Mouse (Mus musculus) heart, embryonic 14.5 days (tissue): ENCODE results near the gene Galnt5. TPM values are rescaled to one million over a fixed set of nuclear protein-coding genes. Genes with fewer than 3 reads are reported as not detected.

Experiments
- ATAC-seq: fragments of 200-750 bp; cut with Nextera tagmentation; 2 replicates; pipeline ENCODE4 v1.8.0; 2017; ENCODE audit warnings: low read depth, moderate TSS enrichment; ENCODE audit not compliant: insufficient number of reproducible peaks, insufficient read depth, low FRiP score
- H3K27ac ChIP-seq, 2 experiments: fragments of 200-500 bp in 1 of 2; fragments of 300-500 bp in 1 of 2; sonication (generic) in 1 of 2; replicated peaks in 1 of 2; 2 replicates each; pipeline ENCODE4 v1.5.1; 2012 to 2014; ENCODE audit warnings: low read depth in 2 of 2, low read length in 2 of 2, control low read depth in 1 of 2, mild to moderate bottlenecking in 1 of 2, mixed read lengths in 1 of 2; ENCODE audit not compliant: control insufficient read depth in 1 of 2, insufficient read depth in 1 of 2
- H3K27me3 ChIP-seq: fragments of 300-500 bp; sonication (generic); 2 replicates; pipeline ENCODE4 v1.6.1; 2014; ENCODE audit warnings: mild to moderate bottlenecking, low read length, control low read depth; ENCODE audit not compliant: control insufficient read depth, insufficient read depth
- H3K36me3 ChIP-seq: fragments of 300-500 bp; sonication (generic); 2 replicates; pipeline ENCODE4 v1.6.1; 2014; ENCODE audit warnings: mild to moderate bottlenecking, control low read depth, low read length, mixed read lengths; ENCODE audit not compliant: control insufficient read depth, insufficient read depth
- H3K4me1 ChIP-seq, 2 experiments: fragments of 200-500 bp in 1 of 2; fragments of 300-500 bp in 1 of 2; sonication (generic) in 1 of 2; 2 replicates each; pipeline ENCODE4 v1.6.1; 2012 to 2014; ENCODE audit warnings: low read length in 2 of 2, control low read depth in 1 of 2, mixed read lengths in 1 of 2; ENCODE audit not compliant: control insufficient read depth in 2 of 2, insufficient read depth in 2 of 2
- H3K4me2 ChIP-seq: fragments of 300-500 bp; sonication (generic); 2 replicates; pipeline ENCODE4 v1.6.1; 2014; ENCODE audit warnings: mild to moderate bottlenecking, low read length
- H3K4me3 ChIP-seq, 2 experiments: fragments of 200-500 bp in 1 of 2; fragments of 300-500 bp in 1 of 2; sonication (generic) in 1 of 2; 2 replicates each; pipeline ENCODE4 v1.5.1; 2012 to 2014; ENCODE audit warnings: low read length in 2 of 2, mild to moderate bottlenecking in 2 of 2, control low read depth in 1 of 2, low read depth in 1 of 2, moderate library complexity in 1 of 2; ENCODE audit not compliant: control insufficient read depth in 1 of 2, insufficient read depth in 1 of 2
- H3K9ac ChIP-seq: fragments of 300-500 bp; sonication (generic); 2 replicates; pipeline ENCODE4 v1.6.1; 2014; ENCODE audit warnings: mild to moderate bottlenecking, low read length
- H3K9me3 ChIP-seq: fragments of 300-500 bp; sonication (generic); 2 replicates; pipeline ENCODE4 v1.6.1; 2016; ENCODE audit warnings: low read length, control low read depth; ENCODE audit not compliant: control insufficient read depth
- WGBS: fragments of 180-500 bp; shearing (Covaris S2); extraction: QIAGEN DNeasy Blood & Tissue Kit; methylation state at CpG from one replicate; pipeline ENCODE4 v1.1.7; 2014; 5-methylcytosine and 5-hydroxymethylcytosine counted together
- polyA plus RNA-seq: library from polyadenylated mRNA; unstranded; fragments of >200 nt; fragmentation: Nextera tagmentation; extraction: Ambion mirVana; gene quantifications from 2 replicates; pipeline ENCODE4 v1.2.1, GENCODE M21; 2014

The Galnt5 gene
- 0.82 and 0.89 TPM in 2 replicates for polyA plus RNA-seq

DNA sequence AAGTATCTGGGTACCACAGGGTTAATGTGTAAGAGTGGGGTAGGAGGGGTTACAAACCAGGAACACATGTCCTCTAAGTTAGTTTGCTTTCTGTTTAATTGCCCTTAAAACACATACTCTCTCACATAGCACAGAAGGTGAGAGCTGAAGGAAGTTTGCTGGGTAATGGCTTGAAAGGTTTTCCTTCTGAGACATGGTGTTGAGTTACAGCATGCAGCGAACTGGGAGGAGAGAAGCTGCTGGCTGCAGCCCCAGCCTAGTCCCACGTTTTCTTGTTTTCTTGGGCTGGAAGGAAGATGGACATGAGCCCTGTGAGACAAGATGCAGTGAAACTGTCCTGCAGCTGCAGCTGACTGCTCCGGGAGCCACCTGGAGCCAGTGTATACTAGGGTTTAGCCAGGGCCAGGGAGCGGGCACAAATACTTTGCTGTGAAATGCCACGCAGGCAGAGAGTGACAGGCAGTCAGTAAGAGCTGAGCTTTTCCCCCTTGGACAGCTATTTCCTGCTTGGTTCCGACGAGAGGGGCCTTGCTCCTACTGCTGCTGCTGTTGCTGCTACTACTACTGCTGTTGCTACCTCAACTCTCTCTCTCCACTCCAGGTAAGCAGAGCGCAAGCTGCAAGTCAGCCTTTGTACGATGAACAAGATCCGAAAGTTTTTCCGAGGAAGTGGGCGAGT, at the start of gene Galnt5:
Gene Galnt5, plus strand, starts transcription at position 133 of the 679 bp plus-strand sequence.
- ATAC-seq: peak; percentile 17; the same call in 1 of the 2 replicates
- H3K9ac ChIP-seq: peak within 1 kb of the TSS; percentile 53; the same call in 1 of the 2 replicates

DNA sequence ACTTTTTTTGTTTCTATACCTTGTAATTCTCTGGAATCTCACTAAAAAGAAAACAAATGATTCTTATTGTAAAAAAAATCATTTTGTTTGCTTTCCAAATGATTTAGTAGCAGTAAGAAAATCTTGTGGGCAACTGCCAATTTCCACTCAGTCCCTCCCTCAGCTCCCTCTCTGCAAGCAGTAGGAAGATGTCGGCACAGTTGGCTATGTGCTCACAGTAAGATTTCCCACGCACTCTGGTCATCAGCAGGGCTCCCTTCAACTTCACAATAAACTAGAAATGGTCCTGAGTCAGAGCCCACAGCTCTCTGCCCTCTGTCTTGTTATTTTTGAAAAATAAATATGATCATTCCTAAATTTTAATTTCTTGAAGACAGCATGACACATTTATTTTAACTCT, 46.1 kb upstream of the Galnt5 start:
- ATAC-seq: no peak
- Histone ChIP-seq H3K36me3 (no peaks in the 10 kb centered on the region), H3K9ac (no peak overlapping the region), H3K4me2 (no peak overlapping the region), H3K9me3 (no peaks in the 10 kb centered on the region), H3K27me3 (no peaks in the 10 kb centered on the region), H3K4me3 (no peak overlapping the region), H3K4me1 (no peaks in the 10 kb centered on the region), H3K27ac (no peak overlapping the region)
- WGBS: 58% methylated on average over 2 of the region's 2 CpGs

More for the DNA sequence above, at the start of gene Galnt5:
- no peaks in the 10 kb centered on the region for H3K27me3 ChIP-seq
- no peak within 1 kb of the TSS for H3K27ac ChIP-seq
- H3K4me1 ChIP-seq: 0 out of 4 replicates have a peak, but pooled peaks cover 0 to 4% of the 10 kb centered on the region in 2 experiments
- H3K4me2 ChIP-seq: peak within 1 kb of the TSS; percentile 61
- H3K4me3 ChIP-seq: peak within 1 kb of the TSS; percentile 24 to 29
- H3K36me3 ChIP-seq: no peaks in the 10 kb centered on the region
- no peaks in the 10 kb centered on the region for H3K9me3 ChIP-seq
- 35% methylated on average over 12 of the region's 12 CpGs for WGBS

GRCm38 (mm10) chr2:57960786-57961185, 36.9 kb upstream of the Galnt5 start:
- H3K27me3 ChIP-seq: no peaks in the 10 kb centered on the region
- no peaks in the 10 kb centered on the region for H3K4me1 ChIP-seq
- H3K4me2 ChIP-seq: no peak overlapping the region
- 71% methylated on average over 5 of the region's 5 CpGs for WGBS
- no peak overlapping the region for H3K27ac ChIP-seq
- no peaks in the 10 kb centered on the region for H3K36me3 ChIP-seq
- no peak overlapping the region for H3K9ac ChIP-seq
- no peaks in the 10 kb centered on the region for H3K9me3 ChIP-seq
- no peak for ATAC-seq
- no peak overlapping the region for H3K4me3 ChIP-seq

DNA sequence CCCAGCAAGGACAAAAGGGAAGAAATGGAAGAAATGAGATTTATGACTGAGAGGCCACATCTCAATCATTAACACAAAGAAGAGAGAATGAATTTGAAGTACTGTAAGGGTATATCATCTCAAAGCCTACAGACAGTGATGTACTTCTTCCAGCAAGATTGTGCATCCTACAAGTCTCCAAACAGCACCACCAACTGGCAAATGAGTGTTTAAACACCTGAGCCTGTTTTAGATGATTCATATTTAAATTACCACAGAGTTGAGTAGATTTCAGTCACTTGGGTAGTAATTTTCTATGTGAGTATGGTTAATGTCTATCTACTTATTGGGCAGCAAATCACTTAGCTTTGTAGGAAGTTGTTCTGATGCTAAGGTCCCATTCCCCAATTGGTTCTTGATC, 15.4 kb upstream of the Galnt5 start:
- Histone ChIP-seq H3K36me3 (no peaks in the 10 kb centered on the region), H3K4me3 (no peak overlapping the region), H3K9me3 (no peaks in the 10 kb centered on the region), H3K27me3 (no peaks in the 10 kb centered on the region), H3K9ac (no peak overlapping the region), H3K27ac (no peak overlapping the region), H3K4me2 (no peak overlapping the region), H3K4me1 (no peaks in the 10 kb centered on the region)
- ATAC-seq: no peak

DNA sequence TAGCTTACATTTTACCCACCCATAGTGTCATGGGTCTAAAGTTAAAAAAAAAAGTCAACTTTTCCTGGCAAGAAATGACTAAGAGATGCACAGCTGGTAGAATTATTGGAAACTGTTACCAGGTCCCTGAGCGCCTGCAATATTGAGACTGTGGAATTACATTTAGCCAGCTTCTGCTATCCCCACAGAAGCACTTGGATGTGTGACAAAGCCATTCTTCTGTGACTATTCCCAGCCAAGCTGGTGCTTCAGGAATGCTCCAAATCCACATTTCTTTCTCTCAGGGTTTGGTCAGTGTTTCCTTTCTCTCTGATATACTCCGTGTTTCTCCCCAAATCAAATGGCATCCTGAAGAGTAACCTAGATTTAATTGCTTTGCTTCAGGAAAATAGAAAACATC, 6.6 kb upstream of the Galnt5 start:
- WGBS: 77% methylated on average over 2 of the region's 2 CpGs
- no peak for ATAC-seq
- H3K9ac ChIP-seq: no peak overlapping the region
- no peak overlapping the region for H3K4me2 ChIP-seq
- no peaks in the 10 kb centered on the region for H3K27me3 ChIP-seq
- no peaks in the 10 kb centered on the region for H3K9me3 ChIP-seq
- no peaks in the 10 kb centered on the region for H3K36me3 ChIP-seq
- H3K4me1 ChIP-seq: no peaks in the 10 kb centered on the region
- H3K27ac ChIP-seq: no peak overlapping the region
- no peak overlapping the region for H3K4me3 ChIP-seq

DNA sequence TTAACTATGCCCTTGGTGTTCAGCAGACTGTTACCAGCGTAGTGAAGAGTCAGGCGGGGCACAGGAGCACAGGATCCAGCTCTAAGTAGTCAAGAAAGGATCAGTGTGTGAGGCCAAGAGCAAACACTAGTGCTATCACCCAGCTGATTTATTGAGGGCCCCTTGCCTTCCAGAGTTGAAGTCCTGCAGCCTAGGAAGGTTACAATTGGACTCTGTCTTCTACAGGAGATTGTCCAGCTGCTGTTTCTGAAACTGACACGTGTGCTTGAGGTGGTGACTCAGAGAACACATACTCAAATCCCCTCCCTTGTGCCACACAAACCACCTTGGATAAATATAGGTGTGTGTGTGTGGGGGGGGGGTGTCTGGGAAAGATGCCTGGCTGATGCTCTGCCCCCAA, 3.8 kb downstream of the Galnt5 start:
- WGBS: 51% methylated on average over 3 of the region's 3 CpGs
- Histone ChIP-seq H3K9me3 (no peaks in the 10 kb centered on the region), H3K36me3 (no peaks in the 10 kb centered on the region), H3K4me3 (no peak overlapping the region), H3K27ac (no peak overlapping the region), H3K9ac (no peak overlapping the region), H3K4me2 (no peak overlapping the region), H3K27me3 (no peaks in the 10 kb centered on the region), H3K4me1 (0 out of 4 replicates have a peak, but pooled peaks cover 0 to 4% of the 10 kb centered on the region in 2 experiments)
- ATAC-seq: no peak

GRCm38 (mm10) chr2:58007081-58007480, 9.4 kb downstream of the Galnt5 start:
- ATAC-seq: no peak
- no peaks in the 10 kb centered on the region for H3K27me3 ChIP-seq
- H3K27ac ChIP-seq: no peak overlapping the region
- H3K36me3 ChIP-seq: no peaks in the 10 kb centered on the region
- no peaks in the 10 kb centered on the region for H3K4me1 ChIP-seq
- 73% methylated on average over 5 of the region's 5 CpGs for WGBS
- H3K9ac ChIP-seq: no peak overlapping the region
- no peak overlapping the region for H3K4me3 ChIP-seq
- H3K4me2 ChIP-seq: no peak overlapping the region
- no peaks in the 10 kb centered on the region for H3K9me3 ChIP-seq

DNA sequence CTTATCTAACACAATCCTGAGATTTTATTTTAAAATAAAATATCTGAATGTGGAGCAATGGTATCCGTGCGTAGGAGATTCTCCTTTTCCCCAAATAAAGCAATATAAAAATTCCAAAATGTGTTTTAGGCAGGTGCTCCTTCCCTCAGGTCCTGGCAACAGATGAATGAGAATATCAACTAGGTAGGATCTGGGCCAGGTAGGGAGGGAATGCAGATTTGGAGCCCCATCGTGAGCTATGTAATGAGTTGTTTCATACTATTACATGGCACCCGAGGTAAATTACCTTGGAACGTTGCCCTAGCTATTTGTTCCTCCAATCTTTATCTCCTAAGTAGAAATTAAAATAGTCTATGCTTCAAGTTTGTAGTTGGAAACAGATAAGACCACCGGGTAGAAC, 25.9 kb downstream of the Galnt5 start:
- Histone ChIP-seq H3K9ac (no peak overlapping the region), H3K9me3 (no peaks in the 10 kb centered on the region), H3K4me1 (no peaks in the 10 kb centered on the region), H3K27me3 (no peaks in the 10 kb centered on the region), H3K4me2 (no peak overlapping the region), H3K36me3 (no peaks in the 10 kb centered on the region), H3K27ac (no peak overlapping the region), H3K4me3 (no peak overlapping the region)
- WGBS: 76% methylated on average over 6 of the region's 6 CpGs
- no peak for ATAC-seq
